Mouse (Mus musculus) Patski (cell line): Measurements from ENCODE around the gene Mcoln2. TPM values are rescaled to one million over a fixed set of nuclear protein-coding genes. Genes with fewer than 3 reads are reported as not detected.

Source experiments
- ATAC-seq: fragments of 100-300 bp; one replicate; pipeline ENCODE4 v1.8.0; 2021
- CTCF ChIA-PET: fragments of 350-600 bp; sonication (Branson Sonifier 250); formaldehyde crosslinking; loops from one replicate; lab custom pipeline; 2022; ENCODE audit warnings: inconsistent platforms; lab: Charles Lee
- POLR2A ChIA-PET: fragments of 350-600 bp; sonication (Branson Sonifier 250); formaldehyde crosslinking; loops from one replicate; lab custom pipeline; 2022; ENCODE audit warnings: antibody characterized with exemption, inconsistent platforms; lab: Charles Lee
- DNase-seq: peaks from one replicate; pipeline ENCODE4 v3.0.0-alpha.2; 2011; ENCODE audit warnings: low read depth, low spot score
- H3K27me3 ChIP-seq: fragments of 371-371 bp; one replicate; pipeline ENCODE4 v1.5.1; 2021
- CTCF ChIP-seq: fragments of 100-300 bp; IDR thresholded peaks from one replicate; pipeline ENCODE4 v1.5.1; 2021
- in situ Hi-C: fragments of 300-500 bp; cut with MboI; formaldehyde crosslinking; loops from 3 replicates; pipeline ENCODE4 v1.11.1; 2018; ENCODE audit warnings: low pct_unique_long_range_greater_than_20kb, mixed read lengths
- polyA plus RNA-seq: library from polyadenylated mRNA; unstranded; gene quantifications from one replicate; pipeline ENCODE4 v1.2.3, GENCODE M21; 2021

The Mcoln2 gene
- polyA plus RNA-seq, 1 experiment from 2014 or later, result 0.03 TPM

DNA sequence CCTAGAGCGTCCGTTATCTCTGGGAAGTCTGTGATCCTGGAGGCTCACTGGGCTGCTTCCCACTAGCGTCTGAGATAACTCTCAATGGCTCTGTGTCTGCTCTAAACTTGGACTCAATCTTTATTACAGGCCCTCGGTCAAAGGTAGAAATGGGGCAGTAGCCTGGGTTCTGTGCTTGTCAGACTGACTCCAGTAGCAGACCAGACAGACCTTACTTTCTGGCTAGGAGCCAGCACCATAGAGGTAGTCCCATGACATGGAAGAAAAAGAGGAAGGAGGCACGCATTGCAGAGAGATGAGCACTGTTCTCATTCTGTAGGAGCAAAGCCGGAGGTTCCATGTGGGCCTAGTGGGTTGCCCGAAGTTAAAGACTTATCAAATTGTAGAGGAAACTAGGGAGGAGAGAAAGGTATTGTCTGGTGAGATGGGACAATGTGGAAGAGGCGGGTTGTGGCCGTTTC, 31.6 kb upstream of the Mcoln2 start:
- no peaks in the 10 kb centered on the region for H3K27me3 ChIP-seq
- DNase-seq, result no peak
- TF ChIP-seq CTCF, result no peak
- ATAC-seq, result no peak
- in situ Hi-C loops, result no loop called here
- POLR2A ChIA-PET, result no interaction called here
- CTCF ChIA-PET, result no interaction called here

DNA sequence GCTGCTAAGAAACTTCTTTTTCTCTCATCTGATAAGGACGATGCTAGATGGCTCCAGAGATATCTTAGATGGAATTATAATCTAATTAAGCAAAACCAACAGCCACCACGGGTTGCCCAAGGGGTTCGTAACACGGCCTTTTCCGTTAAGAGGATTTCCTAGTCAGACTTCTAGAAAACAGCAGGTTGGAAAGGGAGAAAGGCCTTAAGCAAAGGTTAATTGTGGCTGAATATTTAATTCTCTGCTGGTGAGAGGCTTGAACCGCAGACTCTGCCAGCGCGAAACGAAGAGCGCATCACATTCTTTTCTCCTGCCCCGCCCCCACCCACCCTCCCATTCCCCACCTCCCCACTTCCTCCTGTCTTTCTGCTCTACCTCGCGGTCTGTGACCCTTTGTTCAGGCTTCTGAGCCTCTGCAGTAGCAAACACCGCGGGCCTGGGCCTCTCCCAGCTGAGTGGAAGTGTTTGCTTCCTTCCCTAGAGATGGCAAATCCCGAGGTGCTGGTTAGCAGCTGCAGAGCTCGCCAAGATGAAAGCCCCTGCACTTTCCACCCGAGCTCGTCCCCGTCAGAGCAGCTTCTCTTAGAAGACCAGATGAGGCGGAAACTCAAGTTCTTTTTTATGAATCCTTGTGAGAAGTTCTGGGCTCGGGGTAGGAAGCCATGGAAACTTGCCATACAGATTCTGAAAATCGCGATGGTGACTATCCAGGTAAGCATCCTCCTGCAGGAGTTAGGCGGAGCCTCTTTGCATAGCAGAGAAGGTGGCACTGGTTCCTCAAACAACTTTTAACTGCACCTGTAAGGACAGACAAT, 28.1 kb upstream of the Mcoln2 start:
- H3K27me3 ChIP-seq, result no peaks in the 10 kb centered on the region
- DNase-seq (no peak), ATAC-seq (no peak)
- ChIA-PET POLR2A (no interaction called here), CTCF (no interaction called here)
- in situ Hi-C loops, result no loop called here
- TF ChIP-seq CTCF, result no peak

DNA sequence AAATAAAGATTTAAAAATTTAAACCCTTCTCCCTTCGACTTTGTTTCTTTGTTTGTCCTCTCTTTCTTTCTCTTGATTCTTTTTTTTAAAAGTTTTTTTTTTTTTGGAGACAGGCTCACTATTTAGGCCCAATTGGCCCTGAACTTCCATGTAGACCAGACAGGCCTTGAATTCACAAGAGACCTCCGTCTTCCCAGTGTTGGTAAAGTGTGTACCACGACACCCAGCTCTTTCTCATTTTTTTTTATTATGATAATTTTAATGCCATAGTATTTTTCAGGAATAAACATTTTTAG, 27.6 kb upstream of the Mcoln2 start:
- POLR2A ChIA-PET, result no interaction called here
- DNase-seq (no peak), ATAC-seq (no peak)
- in situ Hi-C loops, result no loop called here
- H3K27me3 ChIP-seq, result no peaks in the 10 kb centered on the region
- TF ChIP-seq CTCF, result no peak
- CTCF ChIA-PET, result no interaction called here

DNA sequence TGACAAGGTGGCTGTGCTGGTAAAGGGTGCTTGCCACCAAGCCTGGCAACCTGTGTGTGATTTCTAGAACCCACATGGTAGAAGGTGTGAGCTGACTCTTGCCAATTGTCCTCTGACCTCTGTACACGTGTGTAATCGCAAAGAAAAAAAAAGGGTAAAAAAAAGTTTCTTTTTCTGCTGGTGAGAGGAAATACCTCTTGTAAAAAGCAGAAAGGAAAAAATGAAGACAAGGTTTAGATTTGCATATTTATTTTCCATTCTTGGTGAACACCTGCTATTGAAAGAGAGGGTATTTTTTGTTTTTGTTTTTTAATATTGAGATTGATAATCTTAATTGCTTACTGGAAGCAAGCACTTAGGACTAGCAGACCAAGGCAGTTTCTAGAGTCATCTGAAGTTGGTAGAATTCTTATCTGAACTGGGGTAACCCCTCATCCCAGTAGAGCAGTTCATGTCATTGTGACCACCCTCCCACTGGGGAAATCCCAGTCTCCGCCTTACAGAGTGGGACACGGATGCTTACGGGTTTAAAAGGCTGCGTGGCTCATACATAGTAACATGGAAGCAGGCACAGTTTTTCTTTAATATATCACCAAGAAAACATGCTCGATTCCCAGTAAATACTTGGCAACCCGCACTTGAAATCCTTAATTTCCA, 26.7 kb upstream of the Mcoln2 start:
- ATAC-seq (no peak), DNase-seq (no peak)
- in situ Hi-C loops, result no loop called here
- ChIA-PET CTCF (no interaction called here), POLR2A (no interaction called here)
- H3K27me3 ChIP-seq, result no peaks in the 10 kb centered on the region
- TF ChIP-seq CTCF, result no peak

DNA sequence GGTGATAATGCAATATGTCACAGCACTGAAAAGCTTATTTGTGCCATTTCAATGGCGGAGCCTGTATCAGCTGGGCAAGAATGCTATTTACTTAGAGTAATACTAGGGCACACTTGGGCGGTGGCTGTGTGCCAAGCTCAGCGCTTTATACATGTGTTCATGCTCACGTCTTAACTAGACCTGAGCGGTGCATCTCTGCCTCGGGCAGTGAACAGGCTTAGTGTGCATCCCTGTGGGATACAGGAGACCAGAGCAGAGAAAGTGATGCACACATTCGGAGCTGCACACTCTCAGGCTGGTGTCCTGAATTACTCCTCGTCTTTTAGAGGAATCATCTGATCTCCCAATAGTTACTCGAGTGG, 26.2 kb upstream of the Mcoln2 start:
- in situ Hi-C loops, result no loop called here
- ATAC-seq (no peak), DNase-seq (no peak)
- no peak for TF ChIP-seq CTCF
- ChIA-PET CTCF (no interaction called here), POLR2A (no interaction called here)
- no peaks in the 10 kb centered on the region for H3K27me3 ChIP-seq

DNA sequence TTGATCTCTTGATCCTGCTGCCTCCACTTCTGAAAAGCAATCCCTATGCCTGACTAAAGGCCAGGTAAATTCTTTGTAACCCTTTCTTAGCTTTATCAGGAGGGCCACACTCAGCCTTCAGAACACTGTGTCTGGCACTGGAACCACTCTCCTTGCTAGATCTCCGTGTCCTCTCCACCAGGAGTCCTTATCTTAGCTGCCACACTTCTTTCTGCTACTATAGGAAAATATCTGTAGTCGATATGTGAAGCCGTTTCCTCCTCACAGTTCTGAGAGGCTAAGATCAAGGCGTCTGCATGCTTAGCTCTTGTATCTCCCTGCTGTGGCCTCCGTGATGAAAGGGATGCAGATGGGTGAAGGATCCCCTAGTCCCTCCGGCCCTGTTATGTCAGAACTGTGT, 22.4 kb upstream of the Mcoln2 start:
- in situ Hi-C loops, result no loop called here
- no peaks in the 10 kb centered on the region for H3K27me3 ChIP-seq
- DNase-seq, result no peak
- POLR2A ChIA-PET, result no interaction called here
- no peak for ATAC-seq
- CTCF ChIA-PET, result interaction anchor here (0.6 to 1.2 kb wide), 3 partner anchors 10 to 610 kb away, joined by 3 to 4 read pairs (median 3); no protein-coding TSS in a partner anchor
- TF ChIP-seq CTCF, result no peak

DNA sequence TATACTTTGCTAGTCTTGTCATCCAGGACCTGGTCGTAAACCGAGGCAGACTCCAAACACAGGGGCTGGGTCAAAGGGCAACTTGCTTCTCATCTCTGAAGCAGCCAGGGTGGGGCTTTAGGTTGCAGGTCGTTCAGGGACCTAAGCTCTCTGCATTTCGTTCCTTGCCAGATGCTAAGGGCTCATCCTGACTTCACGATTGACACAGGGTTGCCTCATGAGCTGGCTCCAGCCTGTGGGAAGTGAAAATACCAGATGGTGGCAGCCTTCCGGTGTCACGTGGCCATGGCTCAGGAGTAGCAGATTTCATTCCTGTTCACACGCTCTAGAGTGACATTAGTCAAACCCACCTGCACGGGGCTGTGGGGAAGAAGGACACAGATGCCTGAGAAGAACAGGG, 14.8 kb upstream of the Mcoln2 start:
- no peak for ATAC-seq

DNA sequence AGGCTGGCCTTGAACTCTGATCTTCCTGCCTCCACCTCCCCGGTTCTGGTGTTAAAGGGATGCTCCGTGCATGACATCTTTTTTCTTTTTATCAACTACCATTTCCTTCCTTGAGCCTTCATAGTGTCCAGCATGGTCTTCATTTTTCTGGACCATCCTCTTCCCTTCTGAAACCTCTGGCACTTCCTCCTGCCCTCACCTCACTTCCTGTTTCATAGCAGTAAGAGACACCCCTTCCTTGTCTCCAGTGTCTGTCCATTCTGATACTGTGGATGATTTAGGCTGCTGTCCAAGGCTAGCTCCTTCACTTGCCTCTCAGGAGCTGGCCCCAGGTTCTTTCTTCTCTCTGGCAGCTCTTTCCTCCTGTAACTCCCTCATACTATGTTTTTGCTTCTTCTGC, 14.2 kb upstream of the Mcoln2 start:
- no peak for ATAC-seq
- in situ Hi-C loops, result no loop called here
- no peak for TF ChIP-seq CTCF
- ChIA-PET POLR2A (no interaction called here), CTCF (interaction anchor here (0.9 to 2.3 kb wide), 5 partner anchors 10 to 195 kb away, joined by 3 to 6 read pairs (median 3); no protein-coding TSS in a partner anchor)
- DNase-seq, result no peak
- no peaks in the 10 kb centered on the region for H3K27me3 ChIP-seq

More for the DNA sequence above, 14.8 kb upstream of the Mcoln2 start:
- no peak for DNase-seq
- no peak for TF ChIP-seq CTCF
- ChIA-PET POLR2A (no interaction called here), CTCF (interaction anchor here (1.3 to 2.3 kb wide), 3 partner anchors 48 to 195 kb away, joined by 3 to 6 read pairs (median 4); no protein-coding TSS in a partner anchor)
- no peaks in the 10 kb centered on the region for H3K27me3 ChIP-seq
- in situ Hi-C loops, result no loop called here

DNA sequence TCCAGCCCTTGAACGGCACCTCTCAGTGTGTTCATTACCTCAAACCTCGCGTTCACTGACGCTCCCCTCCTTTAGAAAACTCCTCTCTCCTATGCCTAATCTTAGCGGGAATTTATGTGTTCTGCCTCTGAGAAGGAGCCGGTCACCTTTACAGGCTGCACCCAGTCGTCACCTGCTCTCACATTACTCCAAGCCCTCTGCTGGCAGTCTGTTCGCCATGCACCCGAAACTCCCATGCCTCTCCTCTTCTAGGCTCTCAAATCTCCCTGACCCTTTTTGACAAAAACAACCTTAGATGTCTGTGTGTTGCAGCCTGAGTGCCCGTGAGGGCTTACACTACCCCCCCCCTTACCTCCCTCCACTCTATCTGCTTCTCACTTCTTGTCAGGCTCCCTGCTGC, 13.2 kb upstream of the Mcoln2 start:
- ChIA-PET POLR2A (no interaction called here), CTCF (interaction anchor here (0.7 to 1.7 kb wide), 5 partner anchors 9 to 192 kb away, joined by 3 to 5 read pairs (median 4); no protein-coding TSS in a partner anchor)
- no peak for ATAC-seq
- in situ Hi-C loops, result no loop called here
- TF ChIP-seq CTCF, result peak; percentile 52
- no peaks in the 10 kb centered on the region for H3K27me3 ChIP-seq
- no peak for DNase-seq

DNA sequence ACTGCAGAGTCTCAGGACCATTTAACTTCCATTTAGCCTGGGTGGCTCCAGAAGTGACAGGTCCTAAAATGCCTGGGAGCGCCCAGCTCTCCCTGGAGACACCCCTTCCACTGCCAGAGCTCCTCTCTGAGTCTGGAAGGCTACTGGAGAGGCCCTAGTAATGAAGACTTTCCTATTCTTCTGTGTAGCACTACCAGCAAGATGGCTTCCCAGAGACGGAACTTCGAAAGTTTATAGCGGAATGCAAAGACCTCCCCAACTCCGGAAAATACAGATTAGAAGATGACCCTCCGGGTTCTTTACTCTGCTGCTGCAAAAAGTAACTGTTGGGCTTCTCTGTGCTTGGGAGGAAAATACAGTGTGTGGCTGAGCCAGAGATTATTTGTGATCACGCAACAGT, 9.4 kb upstream of the Mcoln2 start:
- H3K27me3 ChIP-seq, result no peaks in the 10 kb centered on the region
- no peak for DNase-seq
- CTCF ChIA-PET, result interaction anchor here (1.2 to 1.5 kb wide), 3 partner anchors 9 to 70 kb away, joined by 4 to 5 read pairs (median 4); partner anchors contain the start of gene Mcoln2
- in situ Hi-C loops, result no loop called here
- no peak for TF ChIP-seq CTCF
- POLR2A ChIA-PET, result no interaction called here
- ATAC-seq, result no peak

DNA sequence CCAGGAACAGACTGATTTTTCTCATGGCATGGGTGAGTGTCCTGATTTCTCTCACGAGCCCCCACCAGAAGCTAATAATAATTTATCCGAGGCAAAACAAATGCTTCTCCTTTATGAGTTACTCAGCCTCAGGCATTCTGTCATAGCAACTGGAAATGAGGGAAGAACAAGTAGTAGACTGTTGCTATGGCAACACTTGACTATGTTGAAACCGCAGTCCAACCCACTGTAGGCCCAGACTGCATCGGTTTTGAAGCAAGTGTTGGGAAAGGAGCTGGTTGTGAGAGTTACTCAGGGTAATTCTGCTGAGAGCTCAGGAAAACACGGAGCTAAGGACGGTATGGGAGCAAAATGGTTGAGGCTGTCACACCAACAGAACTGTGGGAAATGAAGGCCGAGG, 7.1 kb upstream of the Mcoln2 start:
- H3K27me3 ChIP-seq, result no peaks in the 10 kb centered on the region
- ATAC-seq (no peak), DNase-seq (no peak)
- ChIA-PET POLR2A (no interaction called here), CTCF (interaction anchor here (1.0 to 1.7 kb wide), 3 partner anchors 9 to 22 kb away, joined by 3 to 4 read pairs (median 3); no protein-coding TSS in a partner anchor)
- TF ChIP-seq CTCF, result no peak
- in situ Hi-C loops, result no loop called here
